Mouse (Mus musculus): ENCODE data around the gene Olfr557. TPM values are rescaled to one million over a fixed set of nuclear protein-coding genes. Genes with fewer than 3 reads are reported as not detected.

The Olfr557 gene
- polyA plus RNA-seq, 1 experiment from 2014 or later = not detected

DNA sequence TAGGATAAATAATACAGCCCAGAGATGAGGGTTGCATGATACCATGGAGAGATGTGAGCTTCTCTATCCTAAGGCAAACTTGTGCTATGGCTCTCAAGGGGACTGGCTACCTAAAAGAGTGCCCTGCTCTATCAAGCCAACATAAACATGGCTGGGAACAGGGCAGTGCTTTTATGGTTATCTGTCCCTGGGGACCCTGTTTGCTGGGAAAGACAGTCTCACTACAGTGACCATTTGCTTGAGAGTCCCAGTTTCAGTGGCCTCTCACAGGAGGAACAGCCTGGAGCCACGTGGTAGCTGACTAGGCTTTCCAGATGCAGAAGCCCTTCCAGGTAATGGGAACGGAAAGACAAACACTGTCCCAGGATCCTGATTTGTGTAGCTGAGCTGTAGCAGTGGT lies 42.0 kb downstream of the Olfr557 start:
- no peak overlapping the region for H3K27ac ChIP-seq
- no peak overlapping the region for H3K4me2 ChIP-seq
- no peak overlapping the region for H3K4me3 ChIP-seq (replicated peaks)
- ATAC-seq (ENCODE audit: insufficient read depth, low FRiP score, low read depth) = no peak
- H3K27me3 ChIP-seq (replicated peaks) = no peaks in the 10 kb centered on the region
- 41% methylated on average over 2 of the region's 2 CpGs for WGBS
- H3K9ac ChIP-seq = no peak overlapping the region
- no peaks in the 10 kb centered on the region for H3K36me3 ChIP-seq
- H3K4me1 ChIP-seq = no peaks in the 10 kb centered on the region
- no peaks in the 10 kb centered on the region for H3K9me3 ChIP-seq

Other genes with a start within 250 kb of the Olfr557 start
- 0.41 and 0.53 TPM in 2 replicates for gene Olfr543, start 214.2 kb upstream of the Olfr557 start, polyA plus RNA-seq (2015; fragmentation: Nextera tagmentation; extraction: Ambion mirVana)
- 0.04 TPM in 2 replicates for gene Olfr544, start 207.6 kb upstream of the Olfr557 start, polyA plus RNA-seq (2015; fragmentation: Nextera tagmentation; extraction: Ambion mirVana)
- not detected in 2 replicates for gene Olfr545, start 196.3 kb upstream of the Olfr557 start, polyA plus RNA-seq (2015; fragmentation: Nextera tagmentation; extraction: Ambion mirVana)
- gene Olfr547, start 161.2 kb upstream of the Olfr557 start, polyA plus RNA-seq (2015; fragmentation: Nextera tagmentation; extraction: Ambion mirVana) = not detected in 2 replicates
- gene Olfr548-ps1, start 155.0 kb upstream of the Olfr557 start, polyA plus RNA-seq (2015; fragmentation: Nextera tagmentation; extraction: Ambion mirVana) = not detected in 2 replicates
- not detected in 2 replicates for gene Olfr549, start 146.0 kb upstream of the Olfr557 start, polyA plus RNA-seq (2015; fragmentation: Nextera tagmentation; extraction: Ambion mirVana)
- 0.49 and 1.1 TPM in 2 replicates for gene Trim21, start 130.4 kb upstream of the Olfr557 start, polyA plus RNA-seq (2015; fragmentation: Nextera tagmentation; extraction: Ambion mirVana)
- not detected in 2 replicates for gene Olfr550, start 124.5 kb upstream of the Olfr557 start, polyA plus RNA-seq (2015; fragmentation: Nextera tagmentation; extraction: Ambion mirVana)
- not detected in 2 replicates for gene Olfr551, start 104.0 kb upstream of the Olfr557 start, polyA plus RNA-seq (2015; fragmentation: Nextera tagmentation; extraction: Ambion mirVana)
- not detected in 2 replicates for gene Olfr552, start 98.1 kb upstream of the Olfr557 start, polyA plus RNA-seq (2015; fragmentation: Nextera tagmentation; extraction: Ambion mirVana)
- not detected in 2 replicates for gene Olfr553, start 77.7 kb upstream of the Olfr557 start, polyA plus RNA-seq (2015; fragmentation: Nextera tagmentation; extraction: Ambion mirVana)
- gene Olfr554, start 57.5 kb upstream of the Olfr557 start, polyA plus RNA-seq (2015; fragmentation: Nextera tagmentation; extraction: Ambion mirVana) = not detected in 2 replicates
- not detected in 2 replicates for gene Olfr555, start 37.1 kb upstream of the Olfr557 start, polyA plus RNA-seq (2015; fragmentation: Nextera tagmentation; extraction: Ambion mirVana)
- gene Olfr556, start 31.0 kb upstream of the Olfr557 start, polyA plus RNA-seq (2015; fragmentation: Nextera tagmentation; extraction: Ambion mirVana) = not detected in 2 replicates
- gene Trim68, start 8.6 kb upstream of the Olfr557 start, polyA plus RNA-seq (2015; fragmentation: Nextera tagmentation; extraction: Ambion mirVana) = 12.8 and 13.6 TPM in 2 replicates
- 0.18 and 0.30 TPM in 2 replicates for gene Olfr558, start 6.3 kb downstream of the Olfr557 start, polyA plus RNA-seq (2015; fragmentation: Nextera tagmentation; extraction: Ambion mirVana)
- gene Olfr33, start 23.2 kb downstream of the Olfr557 start, polyA plus RNA-seq (2015; fragmentation: Nextera tagmentation; extraction: Ambion mirVana) = not detected in 2 replicates
- not detected in 2 replicates for gene Olfr559, start 31.6 kb downstream of the Olfr557 start, polyA plus RNA-seq (2015; fragmentation: Nextera tagmentation; extraction: Ambion mirVana)
- gene Olfr560, start 63.5 kb downstream of the Olfr557 start, polyA plus RNA-seq (2015; fragmentation: Nextera tagmentation; extraction: Ambion mirVana) = not detected in 2 replicates
- 0.28 and 0.44 TPM in 2 replicates for gene Olfr78, start 63.6 kb downstream of the Olfr557 start, polyA plus RNA-seq (2015; fragmentation: Nextera tagmentation; extraction: Ambion mirVana)
- gene Olfr561, start 75.3 kb downstream of the Olfr557 start, polyA plus RNA-seq (2015; fragmentation: Nextera tagmentation; extraction: Ambion mirVana) = not detected in 2 replicates
- gene Olfr564, start 107.6 kb downstream of the Olfr557 start, polyA plus RNA-seq (2015; fragmentation: Nextera tagmentation; extraction: Ambion mirVana) = not detected in 2 replicates
- not detected in 2 replicates for gene Olfr566, start 162.9 kb downstream of the Olfr557 start, polyA plus RNA-seq (2015; fragmentation: Nextera tagmentation; extraction: Ambion mirVana)
- not detected in 2 replicates for gene Olfr568, start 181.2 kb downstream of the Olfr557 start, polyA plus RNA-seq (2015; fragmentation: Nextera tagmentation; extraction: Ambion mirVana)
- not detected in 2 replicates for gene Olfr569, start 195.0 kb downstream of the Olfr557 start, polyA plus RNA-seq (2015; fragmentation: Nextera tagmentation; extraction: Ambion mirVana)
- gene Olfr570, start 198.7 kb downstream of the Olfr557 start, polyA plus RNA-seq (2015; fragmentation: Nextera tagmentation; extraction: Ambion mirVana) = not detected in 2 replicates
- not detected in 2 replicates for gene Olfr571, start 221.6 kb downstream of the Olfr557 start, polyA plus RNA-seq (2015; fragmentation: Nextera tagmentation; extraction: Ambion mirVana)
- not detected in 2 replicates for gene Olfr572, start 228.5 kb downstream of the Olfr557 start, polyA plus RNA-seq (2015; fragmentation: Nextera tagmentation; extraction: Ambion mirVana)
- gene Olfr573-ps1, start 246.7 kb downstream of the Olfr557 start, polyA plus RNA-seq (2015; fragmentation: Nextera tagmentation; extraction: Ambion mirVana) = not detected in 2 replicates

Measured in stomach, embryonic 15.5 days (tissue).